Mouse (Mus musculus): ENCODE measurements around the gene Shcbp1l. TPM values are rescaled to one million over a fixed set of nuclear protein-coding genes. Genes with fewer than 3 reads are reported as not detected.
A peak's percentile ranks its signal among the peaks of the same experiment; 100 is the strongest.
"Not testable (repeated sequence)": the region's sequence is repeated elsewhere in the genome, so short reads cannot be mapped to it uniquely, and the experiment has no call there.

Gene Shcbp1l
- total RNA-seq, 2 experiments from 2014 or later: 2.9 to 3.9 TPM

GRCm38 (mm10) chr1:153486120-153486519 lies 61.2 kb downstream of the Shcbp1l start:
- DNase-seq (ENCODE audit: low spot score in 2 of 2): not testable (repeated sequence)

GRCm38 (mm10) chr1:153486767-153487499 lies 62.0 kb downstream of the Shcbp1l start:
- DNase-seq (ENCODE audit: low spot score in 2 of 2): no peak

GRCm38 (mm10) chr1:153487500-153487879 lies 62.5 kb downstream of the Shcbp1l start, which contains the start of gene Dhx9:
TSS of gene Dhx9 (minus strand) at chr1:153487660.
- peak; percentile 99 to 100 for DNase-seq (ENCODE audit: low spot score in 2 of 2)

GRCm38 (mm10) chr1:153489132-153489531 lies 64.2 kb downstream of the Shcbp1l start:
- DNase-seq (ENCODE audit: low spot score in 2 of 2): peak; percentile 25 to 32

- no peak for DNase-seq (ENCODE audit: low spot score in 2 of 2)
These were observed 64.6 kb downstream of the Shcbp1l start for GRCm38 (mm10) chr1:153489540-153489939.

- DNase-seq (ENCODE audit: low spot score in 2 of 2): no peak
These were observed 65.0 kb downstream of the Shcbp1l start for GRCm38 (mm10) chr1:153489963-153490362.

GRCm38 (mm10) chr1:153491345-153491744 lies 66.4 kb downstream of the Shcbp1l start:
- no peak for DNase-seq (ENCODE audit: low spot score in 2 of 2)

GRCm38 (mm10) chr1:153491822-153492221 lies 66.9 kb downstream of the Shcbp1l start:
- no peak for DNase-seq (ENCODE audit: low spot score in 2 of 2)

GRCm38 (mm10) chr1:153493338-153493737 lies 68.4 kb downstream of the Shcbp1l start:
- DNase-seq (ENCODE audit: low spot score in 2 of 2): no peak

- no peak for DNase-seq (ENCODE audit: low spot score in 2 of 2)
These were observed 69.0 kb downstream of the Shcbp1l start for GRCm38 (mm10) chr1:153493931-153494330.

- no peak for DNase-seq (ENCODE audit: low spot score in 2 of 2)
These were observed 71.1 kb downstream of the Shcbp1l start for GRCm38 (mm10) chr1:153496030-153496429.

- DNase-seq (ENCODE audit: low spot score in 2 of 2): no peak
These were observed 75.1 kb downstream of the Shcbp1l start for GRCm38 (mm10) chr1:153500030-153500429.

GRCm38 (mm10) chr1:153501644-153502321 lies 76.8 kb downstream of the Shcbp1l start:
- peak in 1 of 2 experiments; percentile 19 for DNase-seq (ENCODE audit: low spot score in 2 of 2)

Other genes starting within 250 kb of the Shcbp1l start
- 1 to 10 TPM; 1.9 to 2.7 TPM for gene Lamc2, start 238.7 kb upstream of the Shcbp1l start, total RNA-seq (2021)
- 10 to 100 TPM; 43.2 to 43.8 TPM for gene Lamc1, start 92.4 kb upstream of the Shcbp1l start, total RNA-seq (2021)
- 100 to 1,000 TPM; 132 to 140 TPM for gene Dhx9, start 62.5 kb downstream of the Shcbp1l start, total RNA-seq (2021)
- gene Npl, start 124.9 kb downstream of the Shcbp1l start, total RNA-seq (2021): 1 to 10 TPM; 6.6 TPM
- 10 to 100 TPM; 31.1 TPM for gene Rgs8, start 227.9 kb downstream of the Shcbp1l start, total RNA-seq (2021)